Comparison of ENCODE assay signal across 13 mouse cellular contexts in genomic region chr1:73513822-73514221, GRCm38 (mm10).
A peak's percentile ranks its signal among the peaks of the same experiment; 100 is the strongest.
DNase-seq lines count a peak whose midpoint lies in the region; ATAC-seq lines count a peak whose summit lies in the region.
"Had no signal": no experiment of that assay in that cellular context is flagged by ENCODE, and none has a peak within 500 bp of the region (broad histone marks: within the 10 kb centered on the region; RNA-seq: fewer than 3 reads in every experiment).

No protein-coding gene starts in this region.

- no peaks in the 10 kb centered on the region for H3K4me1 ChIP-seq in kidney, embryonic 15.5 days
- H3K4me1 ChIP-seq: hindbrain, embryonic 15.5 days had no signal

- H3K27me3 ChIP-seq in kidney, embryonic 15.5 days, result no peaks in the 10 kb centered on the region
- H3K27me3 ChIP-seq: hindbrain, embryonic 15.5 days had no signal

- no peaks in the 10 kb centered on the region for H3K36me3 ChIP-seq in kidney, embryonic 15.5 days
- H3K36me3 ChIP-seq: hindbrain, embryonic 15.5 days had no signal

- DNase-seq in adrenal gland, adult 2 months, result peak; percentile 42
- DNase-seq in adrenal gland, postnatal 25 days, result no peak
- DNase-seq in kidney, adult 18-20 months, result peak; percentile 31
- DNase-seq in adrenal gland, postnatal 10 days, result peak; percentile 48
- DNase-seq in kidney, postnatal 36 days, result peak; percentile 66 to 68
- DNase-seq: cerebellum, adult 18-20 months; left cerebral cortex, postnatal 4 days; liver, postnatal 0 days had no signal

- no peak overlapping the region for H3K27ac ChIP-seq in kidney, embryonic 15.5 days
- H3K27ac ChIP-seq: hindbrain, embryonic 15.5 days; kidney, postnatal 0 days had no signal

- no peak overlapping the region for H3K4me2 ChIP-seq in kidney, embryonic 15.5 days
- H3K4me2 ChIP-seq: hindbrain, embryonic 15.5 days had no signal

- 56% methylated on average over 5 of the region's 5 CpGs for WGBS in kidney, embryonic 15.5 days

- no peak overlapping the region for H3K9ac ChIP-seq in kidney, embryonic 15.5 days
- H3K9ac ChIP-seq: hindbrain, embryonic 15.5 days; liver, postnatal 0 days had no signal

- ATAC-seq in kidney, embryonic 15.5 days (replicated peaks; ENCODE audit: low FRiP score), result no peak
- no peak for ATAC-seq in erythroid progenitor cell, adult 5-6 weeks (replicated peaks; ENCODE audit: low FRiP score, poor library complexity, severe bottlenecking)
- ATAC-seq in erythroblast, adult 5-6 weeks (replicated peaks; ENCODE audit: low FRiP score, poor library complexity, severe bottlenecking), result no peak
- ATAC-seq: liver, postnatal 0 days had no signal

- no peak overlapping the region for H3K4me3 ChIP-seq in kidney, embryonic 15.5 days (replicated peaks)
- H3K4me3 ChIP-seq: hindbrain, embryonic 15.5 days had no signal

- no peaks in the 10 kb centered on the region for H3K9me3 ChIP-seq in kidney, embryonic 15.5 days (replicated peaks)
- H3K9me3 ChIP-seq: hindbrain, embryonic 15.5 days had no signal
